Mouse (Mus musculus): ENCODE measurements around the gene Pon2. TPM values are rescaled to one million over a fixed set of nuclear protein-coding genes. Genes with fewer than 3 reads are reported as not detected.
A peak's percentile ranks its signal among the peaks of the same experiment; 100 is the strongest.
"Not testable (repeated sequence)": the region's sequence is repeated elsewhere in the genome, so short reads cannot be mapped to it uniquely, and the experiment has no call there.

The Pon2 gene
- total RNA-seq (2014; rRNA removed): 14.7 and 16.8 TPM in 2 replicates
- polyA plus RNA-seq (2015; fragmentation: Nextera tagmentation; extraction: Ambion mirVana): 12.8 and 29.1 TPM in 2 replicates

DNA sequence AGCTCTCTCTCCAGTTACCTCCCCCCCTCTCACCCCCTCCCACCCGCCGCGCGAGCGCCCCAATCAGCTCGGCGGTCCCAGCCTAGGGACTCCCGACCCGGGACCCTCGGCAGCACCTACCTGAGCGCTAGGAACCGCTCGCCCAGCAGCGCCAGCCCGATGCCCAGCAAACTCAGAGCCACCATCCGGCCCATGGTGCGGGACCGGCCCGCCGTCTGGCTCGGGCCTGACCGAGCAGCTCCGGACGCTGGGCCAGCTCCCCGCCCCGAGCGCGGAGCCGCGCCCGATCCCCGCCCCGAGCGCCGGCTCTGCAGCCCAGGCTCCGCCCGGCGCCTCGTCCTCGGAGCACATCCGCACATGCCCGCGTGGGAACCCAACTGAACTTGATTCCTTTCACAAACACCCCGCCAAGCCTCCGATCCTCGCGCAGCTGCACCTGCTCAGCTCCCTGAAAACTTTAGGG, at the start of gene Pon2:
TSS of gene Pon2 (minus strand) at position 364 of the 463 bp plus-strand sequence.
- Histone ChIP-seq H3K27ac (ENCODE audit: low read depth, low read length) (peak within 1 kb of the TSS; percentile 62; the same call in 1 of the 2 replicates), H3K36me3 (ENCODE audit: insufficient read depth) (no peaks in the 10 kb centered on the region), H3K9me3 (ENCODE audit: low read length) (no peaks in the 10 kb centered on the region), H3K4me2 (ENCODE audit: low read depth) (peak within 1 kb of the TSS; percentile 98), H3K4me3 (ENCODE audit: low read depth, low read length) (peak within 1 kb of the TSS; percentile 58), H3K27me3 (ENCODE audit: insufficient read depth, low read length) (no peaks in the 10 kb centered on the region; the same call in 1 of the 2 replicates), H3K4me1 (ENCODE audit: insufficient read depth) (no peaks in the 10 kb centered on the region), H3K9ac (peak within 1 kb of the TSS; percentile 41)
- peak; percentile 91 for ATAC-seq
- no peak for TF ChIP-seq CTCF (IDR thresholded peaks at IDR 0.05; ENCODE audit: low read depth)
- WGBS: under 1% methylated on average over 44 of the region's 47 CpGs
- DNase-seq: peak; percentile 52

- H3K4me2 ChIP-seq (ENCODE audit: low read depth): no peak overlapping the region
- no peak overlapping the region for H3K9ac ChIP-seq
- TF ChIP-seq CTCF (IDR thresholded peaks at IDR 0.05; ENCODE audit: low read depth): no peak
- no peaks in the 10 kb centered on the region for H3K36me3 ChIP-seq (ENCODE audit: insufficient read depth)
- no peak overlapping the region for H3K4me3 ChIP-seq (ENCODE audit: low read depth, low read length)
- H3K4me1 ChIP-seq (ENCODE audit: insufficient read depth): no peaks in the 10 kb centered on the region
- H3K9me3 ChIP-seq (ENCODE audit: low read length): no peaks in the 10 kb centered on the region
- no peak overlapping the region for H3K27ac ChIP-seq (ENCODE audit: low read depth, low read length)
- 65% methylated on average over 6 of the region's 6 CpGs for WGBS
- no peak for ATAC-seq
- no peak for DNase-seq
- H3K27me3 ChIP-seq (ENCODE audit: insufficient read depth, low read length): no peaks in the 10 kb centered on the region
Measured at GRCm38 (mm10) chr6:5344255-5344654, 46.0 kb upstream of the Pon2 start.

GRCm38 (mm10) chr6:5339283-5339682, 41.0 kb upstream of the Pon2 start:
- not testable (repeated sequence) for H3K9ac ChIP-seq; ATAC-seq; H3K9me3 ChIP-seq (ENCODE audit: low read length); DNase-seq; H3K4me3 ChIP-seq (ENCODE audit: low read depth, low read length); H3K27me3 ChIP-seq (ENCODE audit: insufficient read depth, low read length); H3K4me1 ChIP-seq (ENCODE audit: insufficient read depth); H3K27ac ChIP-seq (ENCODE audit: low read depth, low read length); H3K4me2 ChIP-seq (ENCODE audit: low read depth); H3K36me3 ChIP-seq (ENCODE audit: insufficient read depth)
- WGBS: 96% methylated on average over 1 of the region's 1 CpGs

DNA sequence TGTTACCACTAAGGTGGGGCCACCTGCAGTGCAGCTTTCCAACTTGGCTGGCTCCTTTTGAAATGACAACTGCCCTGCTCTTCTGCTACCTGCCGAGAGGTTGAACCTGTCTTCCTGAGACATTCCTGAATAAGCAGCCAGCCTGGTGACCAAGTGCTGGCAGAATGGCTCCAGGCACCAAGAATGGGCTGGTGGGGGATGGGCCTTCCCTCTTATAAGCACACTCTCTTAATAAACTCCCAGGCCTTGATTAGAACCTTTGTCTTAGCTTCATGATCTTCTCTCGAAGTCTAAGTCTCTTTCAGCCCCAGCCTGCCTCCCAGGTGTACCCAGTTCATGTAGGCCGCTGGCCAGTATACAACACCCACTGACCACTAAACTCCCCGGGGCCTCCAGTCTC, 40.5 kb upstream of the Pon2 start:
- not testable (repeated sequence) for H3K9me3 ChIP-seq (ENCODE audit: low read length); H3K9ac ChIP-seq; ATAC-seq; DNase-seq; H3K4me3 ChIP-seq (ENCODE audit: low read depth, low read length); H3K27ac ChIP-seq (ENCODE audit: low read depth, low read length); H3K27me3 ChIP-seq (ENCODE audit: insufficient read depth, low read length); H3K4me1 ChIP-seq (ENCODE audit: insufficient read depth); H3K4me2 ChIP-seq (ENCODE audit: low read depth); H3K36me3 ChIP-seq (ENCODE audit: insufficient read depth)
- 93% methylated on average over 4 of the region's 4 CpGs for WGBS

DNA sequence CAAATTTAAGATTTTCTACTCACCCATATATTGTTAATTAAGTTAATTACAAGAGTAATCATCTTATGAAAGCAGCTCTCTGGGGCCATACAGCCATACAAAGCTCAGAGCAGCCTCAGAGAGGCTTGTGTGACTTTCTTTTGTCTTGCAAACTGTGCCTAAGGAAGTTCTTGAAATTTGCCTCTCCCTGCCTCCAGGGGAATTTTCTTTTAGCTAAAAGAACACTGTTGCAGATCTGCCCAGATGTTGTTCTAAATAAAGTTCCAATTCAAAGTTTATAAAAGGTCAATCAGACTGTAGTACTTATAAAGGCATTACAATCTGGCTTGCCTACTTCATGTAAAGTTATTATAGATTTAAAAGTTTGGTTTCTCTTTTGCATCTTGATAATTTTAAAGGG, 37.8 kb upstream of the Pon2 start:
- not testable (repeated sequence) for H3K4me3 ChIP-seq (ENCODE audit: low read depth, low read length); DNase-seq; H3K4me1 ChIP-seq (ENCODE audit: insufficient read depth); H3K36me3 ChIP-seq (ENCODE audit: insufficient read depth); ATAC-seq; H3K4me2 ChIP-seq (ENCODE audit: low read depth); H3K9ac ChIP-seq; H3K9me3 ChIP-seq (ENCODE audit: low read length); H3K27me3 ChIP-seq (ENCODE audit: insufficient read depth, low read length); H3K27ac ChIP-seq (ENCODE audit: low read depth, low read length)

- 55% methylated on average over 5 of the region's 5 CpGs for WGBS
- H3K4me1 ChIP-seq (ENCODE audit: insufficient read depth): no peaks in the 10 kb centered on the region
- H3K36me3 ChIP-seq (ENCODE audit: insufficient read depth): no peaks in the 10 kb centered on the region
- no peaks in the 10 kb centered on the region for H3K9me3 ChIP-seq (ENCODE audit: low read length)
- TF ChIP-seq CTCF (IDR thresholded peaks at IDR 0.05; ENCODE audit: low read depth): no peak
- DNase-seq (no peak), ATAC-seq (no peak)
- no peak overlapping the region for H3K27ac ChIP-seq (ENCODE audit: low read depth, low read length)
- H3K9ac ChIP-seq: no peak overlapping the region
- no peak overlapping the region for H3K4me2 ChIP-seq (ENCODE audit: low read depth)
- no peak overlapping the region for H3K4me3 ChIP-seq (ENCODE audit: low read depth, low read length)
- H3K27me3 ChIP-seq (ENCODE audit: insufficient read depth, low read length): no peaks in the 10 kb centered on the region
Measured at GRCm38 (mm10) chr6:5334021-5334420, 35.8 kb upstream of the Pon2 start.

GRCm38 (mm10) chr6:5332560-5333150, 34.4 kb upstream of the Pon2 start:
- DNase-seq (no peak), ATAC-seq (no peak)
- no peaks in the 10 kb centered on the region for H3K9me3 ChIP-seq (ENCODE audit: low read length)
- 76% methylated on average over 3 of the region's 3 CpGs for WGBS
- H3K27ac ChIP-seq (ENCODE audit: low read depth, low read length): no peak overlapping the region
- H3K4me1 ChIP-seq (ENCODE audit: insufficient read depth): no peaks in the 10 kb centered on the region
- H3K36me3 ChIP-seq (ENCODE audit: insufficient read depth): no peaks in the 10 kb centered on the region
- no peak overlapping the region for H3K4me3 ChIP-seq (ENCODE audit: low read depth, low read length)
- H3K27me3 ChIP-seq (ENCODE audit: insufficient read depth, low read length): no peaks in the 10 kb centered on the region
- no peak overlapping the region for H3K9ac ChIP-seq
- TF ChIP-seq CTCF (IDR thresholded peaks at IDR 0.05; ENCODE audit: low read depth): no peak
- no peak overlapping the region for H3K4me2 ChIP-seq (ENCODE audit: low read depth)

Data from forebrain, postnatal 0 days (tissue).